Mouse (Mus musculus) C2C12 (cell line): ENCODE measurements around the gene Zfp51. TPM values are rescaled to one million over a fixed set of nuclear protein-coding genes. Genes with fewer than 3 reads are reported as not detected.
"Not testable (repeated sequence)": the region's sequence is repeated elsewhere in the genome, so short reads cannot be mapped to it uniquely, and the experiment has no call there.

Source experiments
- H3K27me3 ChIP-seq: one replicate; pipeline ENCODE4 v1.6.1; 2011; ENCODE audit not compliant: control insufficient read depth, insufficient read depth, insufficient read length
- H3K36me3 ChIP-seq: one replicate; pipeline ENCODE4 v1.6.1; 2011; ENCODE audit not compliant: control insufficient read depth, insufficient read depth
- H3K4me3 ChIP-seq: one replicate; pipeline ENCODE4 v1.5.1; 2011; ENCODE audit warnings: mild to moderate bottlenecking, control low read depth; ENCODE audit not compliant: poor library complexity, insufficient read depth, severe bottlenecking
- H3K79me2 ChIP-seq: one replicate; pipeline ENCODE4 v1.6.1; 2011; ENCODE audit not compliant: control insufficient read depth, insufficient read depth
- H3K79me3 ChIP-seq: one replicate; pipeline ENCODE4 v1.6.1; 2011; ENCODE audit warnings: low read depth, control low read depth
- H3ac ChIP-seq: one replicate; pipeline ENCODE3; 2011; ENCODE audit warnings: low read depth; ENCODE audit not compliant: control insufficient read depth, insufficient read length
- CEBPB ChIP-seq: IDR thresholded peaks from one replicate; pipeline ENCODE4 v1.6.1; 2011; ENCODE audit warnings: low read depth, mild to moderate bottlenecking, control low read depth, moderate library complexity
- CTCF ChIP-seq: IDR thresholded peaks from one replicate; pipeline ENCODE4 v1.5.1; 2011; ENCODE audit not compliant: control insufficient read depth, insufficient read depth, insufficient read length
- FOSL1 ChIP-seq: IDR thresholded peaks from one replicate; pipeline ENCODE4 v1.8.0; 2011; ENCODE audit warnings: mild to moderate bottlenecking, low read length; ENCODE audit not compliant: poor library complexity, insufficient read depth, severe bottlenecking
- MAX ChIP-seq: IDR thresholded peaks from one replicate; pipeline ENCODE4 v1.6.1; 2011; ENCODE audit warnings: mild to moderate bottlenecking, control low read depth
- MYOD1 ChIP-seq: IDR thresholded peaks from one replicate; pipeline ENCODE4 v1.6.1; 2011; ENCODE audit warnings: low read depth; ENCODE audit not compliant: control insufficient read depth, insufficient read length
- MYOG ChIP-seq: IDR thresholded peaks from one replicate; pipeline ENCODE4 v1.6.1; 2011; ENCODE audit not compliant: control insufficient read depth, insufficient read length; ENCODE audit errors: extremely low read depth
- USF1 ChIP-seq: IDR thresholded peaks from one replicate; pipeline ENCODE4 v1.6.1; 2011; ENCODE audit warnings: low read depth, mild to moderate bottlenecking, control low read depth, moderate library complexity
- long read RNA-seq, 2 experiments: library from polyadenylated mRNA; unstranded; transcript quantifications; one replicate each; pipeline ENCODE4 v2.0.0; 2019 to 2020
- polyA plus RNA-seq: library from polyadenylated mRNA; unstranded; fragments of >200 nt; fragmentation: generic; extraction: Trizol; gene quantifications from one replicate; pipeline ENCODE4 v1.2.1, GENCODE M21; 2012; ENCODE audit warnings: missing spikeins

Zfp51 gene
- polyA plus RNA-seq = 1.6 TPM
- long read RNA-seq, experiment 1, transcript Zfp51-201 (5 exons, 2,574 nt) = major isoform, 6 of 9 reads
- long read RNA-seq, experiment 1, partial matches to known transcripts = 1 of 9 reads
- long read RNA-seq, experiment 1, other reads (novel, unspliced or antisense) = 2 of 9 reads
- long read RNA-seq, experiment 2, transcript Zfp51-201 (5 exons, 2,574 nt) = major isoform, 20 of 26 reads
- long read RNA-seq, experiment 2, partial matches to known transcripts = 0 of 26 reads
- long read RNA-seq, experiment 2, other reads (novel, unspliced or antisense) = 6 of 26 reads

DNA sequence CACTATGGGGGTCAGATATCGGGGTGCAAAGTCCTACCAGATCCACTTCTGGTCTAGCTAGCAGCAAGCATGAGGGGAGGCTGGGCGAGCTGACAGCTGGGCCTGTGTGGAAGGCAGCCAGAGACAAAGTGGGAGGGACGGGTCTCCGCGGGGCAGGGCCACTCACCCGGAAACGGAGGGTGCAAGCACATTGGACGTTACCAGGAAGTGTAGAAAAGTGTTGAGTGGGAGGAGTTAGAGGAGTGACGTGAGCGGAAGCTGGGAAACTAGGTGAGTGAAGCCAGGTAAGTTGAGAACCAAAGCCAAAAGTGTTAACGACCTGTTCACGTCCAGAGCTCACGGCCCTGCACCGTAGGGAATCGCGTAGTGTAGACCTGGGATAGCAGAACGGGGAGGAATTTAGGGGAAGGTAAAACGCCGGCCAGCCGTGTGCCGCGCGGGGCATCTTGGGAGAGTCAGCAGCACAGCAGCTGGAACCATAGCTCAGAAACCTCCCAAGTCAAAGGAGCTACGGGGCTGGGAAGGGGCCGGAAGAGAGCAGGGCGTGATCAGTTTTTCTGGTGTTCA, at the start of gene Zfp51:
TSS of gene Zfp51 (plus strand) at position 237 of the 567 bp plus-strand sequence.
- Histone ChIP-seq H3K4me3 (peak within 1 kb of the TSS; percentile 49), H3K79me2 (peaks cover 13% of the 10 kb centered on the region), H3ac (peak within 1 kb of the TSS; percentile 90), H3K27me3 (no peaks in the 10 kb centered on the region), H3K36me3 (peaks cover 11% of the 10 kb centered on the region), H3K79me3 (peaks cover 5% of the 10 kb centered on the region)
- TF ChIP-seq CEBPB (no peak), USF1 (no peak), MYOD1 (peak; percentile 34), MYOG (no peak)

DNA sequence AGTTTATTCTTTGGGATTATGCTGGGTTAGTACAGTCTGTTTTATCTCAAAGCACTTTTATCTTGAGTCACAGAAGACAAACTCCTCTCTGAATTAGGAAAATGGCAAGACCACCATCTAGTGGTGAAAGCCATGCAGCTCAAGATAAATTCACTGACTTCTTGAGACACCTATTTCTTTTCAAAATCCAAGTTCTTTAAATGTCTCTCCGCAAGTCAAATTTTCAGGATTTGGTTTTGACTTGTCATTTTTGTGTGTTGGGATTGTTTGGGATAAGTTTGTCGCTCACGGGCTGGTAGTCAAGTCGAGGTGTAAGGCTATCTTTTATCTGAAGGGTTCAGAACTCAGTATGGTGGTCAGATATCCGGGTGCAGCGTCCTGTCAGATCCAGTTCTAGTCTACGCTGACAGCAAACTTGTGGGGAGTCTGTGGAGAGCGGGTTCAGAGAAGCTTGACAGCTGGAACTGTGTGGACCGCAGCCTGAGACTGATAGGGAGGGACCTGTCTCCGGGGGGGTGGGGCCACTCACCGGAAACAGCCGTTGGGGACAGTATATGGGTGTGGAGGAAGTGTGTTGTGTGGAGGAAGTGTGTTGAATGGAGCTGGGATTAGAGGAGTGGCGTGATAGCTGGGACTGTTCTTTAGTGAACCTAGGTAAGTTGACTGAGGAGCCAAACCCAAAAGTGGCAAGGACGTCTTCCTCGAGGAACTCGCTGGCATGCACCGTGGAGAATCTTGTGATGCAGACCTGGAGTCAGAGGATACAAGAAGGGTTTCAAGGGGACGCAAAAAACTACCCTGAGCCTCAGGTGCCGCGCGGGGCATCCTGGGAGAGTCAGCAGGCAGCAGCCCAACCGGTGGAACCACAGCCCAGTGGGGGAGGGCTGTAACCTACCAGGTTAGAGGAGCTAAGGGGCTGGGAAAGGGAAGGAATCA, 27.2 kb upstream of the Zfp51 start, which contains the start of gene Zfp54:
TSS of gene Zfp54 (plus strand) at position 564 of the 936 bp plus-strand sequence.
- Histone ChIP-seq H3ac (peak within 1 kb of the TSS; percentile 70), H3K79me2 (no peaks in the 10 kb centered on the region), H3K4me3 (peak within 1 kb of the TSS; percentile 38), H3K36me3 (no peaks in the 10 kb centered on the region), H3K79me3 (peaks cover 2% of the 10 kb centered on the region), H3K27me3 (no peaks in the 10 kb centered on the region)
- TF ChIP-seq MYOG (no peak), USF1 (no peak), FOSL1 (no peak), MAX (peak; percentile 41)

DNA sequence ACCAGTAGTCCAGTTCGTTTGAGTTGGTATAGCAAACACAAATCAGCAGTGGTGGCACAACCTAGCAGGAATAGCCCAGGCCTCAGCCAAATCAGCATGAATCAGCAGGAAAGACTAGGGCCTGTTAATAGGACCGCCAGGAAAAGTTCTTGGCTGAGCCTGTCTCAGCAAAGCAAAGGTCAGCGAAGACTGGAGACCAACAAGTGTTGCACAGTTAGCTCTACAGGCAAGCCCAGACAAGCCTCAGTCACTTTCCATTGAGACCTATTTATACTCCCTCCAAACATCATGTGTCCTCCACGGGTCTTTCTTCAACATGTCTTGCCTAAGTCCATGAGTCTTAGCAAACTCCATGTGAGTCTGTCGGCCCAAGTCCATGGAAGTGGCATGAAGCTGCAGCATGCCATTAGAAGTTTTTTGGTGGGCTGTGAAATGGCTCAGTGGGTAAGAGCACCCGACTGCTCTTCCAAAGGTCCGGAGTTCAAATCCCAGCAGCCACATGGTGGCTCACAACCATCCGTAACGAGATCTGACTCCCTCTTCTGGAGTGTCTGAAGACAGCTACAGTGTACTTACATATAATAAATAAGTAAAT, 11.3 kb upstream of the Zfp51 start:
- H3K4me3 ChIP-seq, H3ac ChIP-seq, H3K79me3 ChIP-seq, H3K27me3 ChIP-seq, H3K79me2 ChIP-seq: not testable (repeated sequence)
- H3K36me3 ChIP-seq = peaks cover 12% of the 10 kb centered on the region

DNA sequence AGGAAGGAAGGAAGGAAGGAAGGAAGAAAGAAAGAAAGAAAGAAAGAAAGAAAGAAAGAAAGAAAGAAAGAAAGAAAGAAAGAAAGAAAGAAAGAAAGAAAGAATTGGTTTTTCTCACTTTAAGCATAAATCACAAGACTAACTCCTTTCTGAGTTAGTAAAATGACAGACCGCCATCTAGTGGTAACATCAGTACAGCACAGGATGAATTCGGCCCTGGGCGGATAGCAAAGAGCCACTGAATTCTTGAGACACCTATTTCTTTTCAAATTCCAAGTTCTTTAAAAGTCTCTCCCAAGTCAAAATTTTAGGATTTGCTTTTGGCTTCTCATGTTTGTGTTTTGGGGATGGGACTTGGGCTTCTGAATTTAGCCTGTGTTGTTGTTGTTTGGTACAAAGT, 505 bp upstream of the Zfp51 start:
- TF ChIP-seq USF1 (no peak), MYOD1 (no peak), FOSL1 (no peak), MAX (no peak), CTCF (no peak), MYOG (no peak)
- H3K27me3 ChIP-seq = no peaks in the 10 kb centered on the region
- peak overlapping the region; percentile 27 for H3ac ChIP-seq
- H3K79me2 ChIP-seq = peaks cover 13% of the 10 kb centered on the region
- H3K79me3 ChIP-seq = peaks cover 5% of the 10 kb centered on the region
- H3K36me3 ChIP-seq = peaks cover 11% of the 10 kb centered on the region
- H3K4me3 ChIP-seq = peak overlapping the region; percentile 49

DNA sequence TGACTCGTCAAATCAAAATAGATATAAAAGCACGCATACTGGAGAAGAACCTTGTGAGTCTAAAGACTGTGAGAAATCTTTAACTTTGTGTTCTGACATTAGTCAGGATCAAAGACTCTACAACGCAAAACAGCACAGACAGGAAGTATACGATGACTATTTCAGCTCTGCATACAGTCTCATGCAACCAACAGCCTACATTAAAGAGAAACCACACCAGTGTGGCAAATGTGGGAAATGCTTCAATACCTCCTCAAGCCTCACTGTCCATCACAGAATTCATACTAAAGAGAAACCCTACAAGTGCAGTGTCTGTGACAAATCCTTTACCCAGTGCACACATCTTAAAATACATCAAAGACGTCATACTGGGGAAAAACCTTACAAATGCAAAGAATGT, 13.4 kb downstream of the Zfp51 start:
- Histone ChIP-seq H3K4me3 (no peak overlapping the region), H3K79me2 (no peaks in the 10 kb centered on the region), H3K27me3 (no peaks in the 10 kb centered on the region), H3K36me3 (peaks cover 70% of the 10 kb centered on the region), H3K79me3 (no peaks in the 10 kb centered on the region), H3ac (no peak overlapping the region)
- no peak for TF ChIP-seq FOSL1

DNA sequence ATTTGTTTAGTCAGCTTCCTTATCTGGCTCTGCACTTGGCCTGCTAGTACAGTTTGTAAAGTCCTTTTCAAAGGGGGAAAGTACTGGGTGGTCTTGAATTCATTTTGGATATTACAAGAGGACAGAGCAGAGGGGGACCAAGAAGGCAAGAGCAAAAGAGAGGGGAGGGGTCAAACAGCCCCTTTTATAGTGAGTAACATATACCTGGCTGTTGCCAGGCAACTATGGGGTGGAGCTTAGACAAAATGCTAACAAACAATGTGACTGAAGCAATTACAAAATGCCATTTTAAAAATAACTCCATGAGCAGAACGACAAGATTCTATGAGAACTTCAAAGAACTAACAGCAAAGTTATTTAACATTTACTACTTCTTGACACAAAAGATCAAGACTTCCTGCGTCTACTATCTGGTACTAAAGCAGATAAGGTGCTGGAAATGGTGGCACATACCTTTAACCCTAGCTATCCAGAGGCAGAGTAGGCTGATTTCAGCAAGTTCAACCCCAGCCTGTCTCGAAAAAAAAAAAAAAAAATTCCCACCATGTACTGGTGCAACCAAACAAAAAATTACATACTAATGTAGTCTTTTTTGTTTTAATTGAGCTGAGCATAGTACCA, 22.0 kb downstream of the Zfp51 start:
- no peak for TF ChIP-seq CEBPB
- no peak for TF ChIP-seq CTCF
- TF ChIP-seq MAX = no peak
- TF ChIP-seq MYOD1 = no peak
- no peak for TF ChIP-seq FOSL1
- no peak for TF ChIP-seq USF1
- no peak for TF ChIP-seq MYOG
- Histone ChIP-seq H3K27me3 (no peaks in the 10 kb centered on the region), H3ac (no peak overlapping the region), H3K79me2 (no peaks in the 10 kb centered on the region), H3K4me3 (no peak overlapping the region), H3K79me3 (no peaks in the 10 kb centered on the region), H3K36me3 (no peaks in the 10 kb centered on the region)
